Mouse (Mus musculus) thymus, adult 18-20 months (tissue): ENCODE results near the gene Ptpn18.
"Not testable (repeated sequence)": the region's sequence is repeated elsewhere in the genome, so short reads cannot be mapped to it uniquely, and the experiment has no call there.

Source experiments
- DNase-seq, 2 experiments: peaks; one replicate each; pipeline ENCODE4 v3.0.0; 2022; ENCODE audit warnings: mixed read lengths in 2 of 2

Ptpn18 gene

DNA sequence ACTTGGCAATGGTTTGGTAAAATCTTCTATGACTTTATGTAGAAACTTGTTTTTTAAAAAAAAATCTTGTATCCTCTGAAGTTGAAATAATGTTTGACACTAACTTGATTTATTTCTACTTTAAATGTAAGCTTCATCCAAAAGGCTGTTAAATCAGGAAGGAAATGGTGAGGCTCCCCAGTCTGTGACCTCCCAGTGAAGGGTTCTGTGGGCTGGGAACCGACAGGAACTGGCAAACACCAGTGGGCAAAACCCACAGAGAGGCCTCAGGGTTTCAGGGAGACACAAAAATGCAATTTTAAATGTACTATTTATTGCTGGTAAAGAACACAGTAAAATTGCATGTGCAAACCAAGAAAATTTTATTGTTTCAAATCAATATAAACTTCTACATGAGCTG is 58.2 kb downstream of the Ptpn18 start:
- DNase-seq, result not testable (repeated sequence)

- no peak for DNase-seq
Measured at GRCm38 (mm10) chr1:34518259-34518658, 58.7 kb downstream of the Ptpn18 start.

DNA sequence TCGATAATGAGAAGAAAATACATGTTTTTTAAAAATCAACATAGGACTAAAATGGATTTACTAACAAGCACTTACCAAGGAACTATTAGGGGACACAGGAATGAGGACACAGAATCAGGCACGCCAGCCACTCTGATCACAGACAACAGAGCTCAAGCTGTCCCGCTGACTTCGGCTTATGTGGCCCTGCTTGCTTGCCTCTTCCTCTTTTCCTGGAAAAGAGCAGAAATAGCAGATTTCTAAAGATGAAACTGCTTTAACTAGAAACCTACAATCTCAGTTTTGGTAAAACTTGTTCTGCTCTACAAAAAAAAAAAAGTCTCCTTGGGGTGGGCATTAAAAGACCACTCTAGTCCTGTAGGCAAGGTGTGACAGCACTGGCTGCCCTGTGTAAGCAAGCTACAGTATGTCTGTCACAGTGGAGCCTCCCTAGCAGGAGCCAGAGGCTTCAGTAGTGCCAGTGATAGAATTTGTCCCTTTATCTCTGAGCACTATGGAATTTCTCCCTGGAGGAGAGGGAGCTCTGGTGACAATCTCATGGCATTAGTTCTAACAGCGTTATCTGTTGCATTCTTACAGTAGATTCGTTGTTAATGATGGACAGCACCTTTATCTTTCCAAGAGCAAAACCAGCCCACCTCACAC is 62.8 kb downstream of the Ptpn18 start:
- no peak for DNase-seq

- no peak for DNase-seq
Measured at GRCm38 (mm10) chr1:34522850-34523244, 63.3 kb downstream of the Ptpn18 start.

GRCm38 (mm10) chr1:34523647-34524046 is 64.1 kb downstream of the Ptpn18 start:
- DNase-seq, result no peak
